Mouse (Mus musculus): Measurements from ENCODE around the gene Rbfox1. TPM values are rescaled to one million over a fixed set of nuclear protein-coding genes. Genes with fewer than 3 reads are reported as not detected.

Rbfox1 gene
- polyA plus RNA-seq, 1 experiment from 2014 or later: 2.3 TPM

DNA sequence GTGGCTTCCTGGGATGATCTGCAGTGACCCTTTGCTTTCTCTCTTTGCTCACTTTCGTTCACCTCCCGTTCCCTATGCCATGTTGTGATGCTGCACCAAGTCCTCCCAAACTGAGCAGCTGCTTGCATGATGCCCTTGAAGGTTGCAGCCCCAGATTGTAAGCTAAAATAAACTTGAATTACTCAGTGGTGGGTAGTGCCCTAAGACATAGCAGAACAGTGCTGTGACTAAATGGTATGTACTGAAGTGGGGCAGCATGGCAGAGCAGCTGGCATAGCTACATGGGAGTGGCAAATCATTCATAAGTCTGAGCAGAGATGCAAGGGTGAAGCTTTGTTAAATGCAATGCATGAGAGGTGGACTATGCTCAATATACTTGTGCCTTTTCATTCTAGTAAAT is 307.2 kb downstream of the Rbfox1 start:
- no peak overlapping the region for H3K4me2 ChIP-seq (replicated peaks; ENCODE audit: low read depth)
- H3K9ac ChIP-seq (ENCODE audit: low read depth, low read length): no peak overlapping the region
- H3K36me3 ChIP-seq (ENCODE audit: control insufficient read depth, insufficient read depth): no peaks in the 10 kb centered on the region
- no peaks in the 10 kb centered on the region for H3K27me3 ChIP-seq (replicated peaks; ENCODE audit: control insufficient read depth, insufficient read depth, low read length)
- no peak for TF ChIP-seq CTCF (IDR thresholded peaks at IDR 0.05; ENCODE audit: low read depth)
- WGBS: 74% methylated on average over 2 of the region's 2 CpGs
- H3K4me1 ChIP-seq (replicated peaks; ENCODE audit: control insufficient read depth, insufficient read depth, low read length): no peaks in the 10 kb centered on the region
- no peak for ATAC-seq
- no peaks in the 10 kb centered on the region for H3K9me3 ChIP-seq (ENCODE audit: control insufficient read depth)
- no peak overlapping the region for H3K4me3 ChIP-seq (ENCODE audit: low read depth, low read length)
- no peak overlapping the region for H3K27ac ChIP-seq (ENCODE audit: low read depth, low read length)

DNA sequence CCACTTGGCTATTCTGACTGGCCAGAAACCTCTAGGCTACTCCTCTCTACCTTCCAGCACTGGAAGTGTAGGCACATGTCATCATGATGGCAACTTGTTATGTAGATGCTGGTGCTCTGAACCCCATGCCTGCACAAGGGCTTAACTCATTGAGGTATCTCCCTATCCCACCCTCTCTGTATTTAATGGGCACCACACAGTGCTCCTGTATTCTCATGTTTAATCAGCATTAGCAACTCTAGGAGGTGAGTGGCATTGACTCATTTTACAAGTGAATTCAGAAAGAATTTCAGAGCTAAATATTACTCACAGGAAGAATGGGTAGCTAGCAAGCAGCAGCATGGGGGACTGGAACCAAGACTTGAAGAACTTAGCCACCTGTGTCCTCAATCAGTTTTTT is 321.3 kb downstream of the Rbfox1 start:
- ATAC-seq: no peak
- Histone ChIP-seq H3K4me2 (replicated peaks; ENCODE audit: low read depth) (no peak overlapping the region), H3K4me3 (ENCODE audit: low read depth, low read length) (no peak overlapping the region), H3K36me3 (ENCODE audit: control insufficient read depth, insufficient read depth) (no peaks in the 10 kb centered on the region), H3K9me3 (ENCODE audit: control insufficient read depth) (no peaks in the 10 kb centered on the region), H3K27me3 (replicated peaks; ENCODE audit: control insufficient read depth, insufficient read depth, low read length) (no peaks in the 10 kb centered on the region), H3K27ac (ENCODE audit: low read depth, low read length) (no peak overlapping the region), H3K4me1 (replicated peaks; ENCODE audit: control insufficient read depth, insufficient read depth, low read length) (no peaks in the 10 kb centered on the region), H3K9ac (ENCODE audit: low read depth, low read length) (no peak overlapping the region)
- no peak for TF ChIP-seq CTCF (IDR thresholded peaks at IDR 0.05; ENCODE audit: low read depth)

DNA sequence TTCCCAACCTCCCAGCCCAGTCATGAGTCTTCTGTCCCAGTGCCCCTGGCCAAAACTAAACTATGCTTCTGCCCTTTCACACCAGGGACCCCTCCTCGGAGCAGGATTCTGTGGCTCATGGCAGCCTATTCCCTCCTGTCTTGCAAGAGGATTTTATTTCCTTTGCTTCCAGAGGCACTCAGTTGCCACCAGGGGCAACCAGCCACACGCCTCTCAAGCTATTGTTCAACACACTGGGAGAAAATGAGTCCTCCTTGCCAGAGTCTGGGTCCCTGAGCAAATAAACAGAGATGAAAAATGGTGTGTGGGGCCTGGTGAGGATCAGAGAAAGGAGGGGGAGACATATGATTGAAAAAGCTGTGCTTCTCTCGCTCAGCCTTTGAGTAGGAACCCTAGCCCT is 327.8 kb downstream of the Rbfox1 start:
- no peak overlapping the region for H3K9ac ChIP-seq (ENCODE audit: low read depth, low read length)
- H3K36me3 ChIP-seq (ENCODE audit: control insufficient read depth, insufficient read depth): no peaks in the 10 kb centered on the region
- WGBS: 39% methylated on average over 3 of the region's 3 CpGs
- TF ChIP-seq CTCF (IDR thresholded peaks at IDR 0.05; ENCODE audit: low read depth): no peak
- ATAC-seq: no peak
- no peaks in the 10 kb centered on the region for H3K4me1 ChIP-seq (replicated peaks; ENCODE audit: control insufficient read depth, insufficient read depth, low read length)
- H3K4me3 ChIP-seq (ENCODE audit: low read depth, low read length): no peak overlapping the region
- no peak overlapping the region for H3K27ac ChIP-seq (ENCODE audit: low read depth, low read length)
- no peaks in the 10 kb centered on the region for H3K27me3 ChIP-seq (replicated peaks; ENCODE audit: control insufficient read depth, insufficient read depth, low read length)
- no peaks in the 10 kb centered on the region for H3K9me3 ChIP-seq (ENCODE audit: control insufficient read depth)
- H3K4me2 ChIP-seq (replicated peaks; ENCODE audit: low read depth): no peak overlapping the region

DNA sequence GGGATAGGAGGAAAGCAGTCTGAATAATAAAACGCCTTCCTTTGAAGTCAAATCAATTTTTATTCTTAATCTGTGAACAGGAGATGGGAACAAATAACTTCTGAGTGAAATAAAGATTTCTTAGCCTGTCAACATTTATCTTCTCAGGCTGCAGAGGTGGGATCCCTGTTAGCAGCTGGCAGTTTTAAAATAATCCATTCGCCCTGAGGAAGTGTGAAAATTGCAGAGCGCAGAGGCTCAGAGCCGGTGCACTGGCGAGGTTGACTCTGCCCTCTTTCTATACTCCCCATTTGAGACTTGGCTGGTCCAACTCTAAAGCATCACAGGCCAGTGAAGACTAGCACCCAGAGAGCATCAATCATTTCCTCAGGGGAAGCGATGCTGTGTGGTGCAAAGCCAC is 342.3 kb downstream of the Rbfox1 start:
- H3K36me3 ChIP-seq (ENCODE audit: control insufficient read depth, insufficient read depth): no peaks in the 10 kb centered on the region
- no peak for TF ChIP-seq CTCF (IDR thresholded peaks at IDR 0.05; ENCODE audit: low read depth)
- no peak overlapping the region for H3K4me2 ChIP-seq (replicated peaks; ENCODE audit: low read depth)
- no peaks in the 10 kb centered on the region for H3K4me1 ChIP-seq (replicated peaks; ENCODE audit: control insufficient read depth, insufficient read depth, low read length)
- H3K27me3 ChIP-seq (replicated peaks; ENCODE audit: control insufficient read depth, insufficient read depth, low read length): no peaks in the 10 kb centered on the region
- 66% methylated on average over 6 of the region's 6 CpGs for WGBS
- no peak for ATAC-seq
- no peak overlapping the region for H3K27ac ChIP-seq (ENCODE audit: low read depth, low read length)
- no peaks in the 10 kb centered on the region for H3K9me3 ChIP-seq (ENCODE audit: control insufficient read depth)
- no peak overlapping the region for H3K4me3 ChIP-seq (ENCODE audit: low read depth, low read length)
- no peak overlapping the region for H3K9ac ChIP-seq (ENCODE audit: low read depth, low read length)

DNA sequence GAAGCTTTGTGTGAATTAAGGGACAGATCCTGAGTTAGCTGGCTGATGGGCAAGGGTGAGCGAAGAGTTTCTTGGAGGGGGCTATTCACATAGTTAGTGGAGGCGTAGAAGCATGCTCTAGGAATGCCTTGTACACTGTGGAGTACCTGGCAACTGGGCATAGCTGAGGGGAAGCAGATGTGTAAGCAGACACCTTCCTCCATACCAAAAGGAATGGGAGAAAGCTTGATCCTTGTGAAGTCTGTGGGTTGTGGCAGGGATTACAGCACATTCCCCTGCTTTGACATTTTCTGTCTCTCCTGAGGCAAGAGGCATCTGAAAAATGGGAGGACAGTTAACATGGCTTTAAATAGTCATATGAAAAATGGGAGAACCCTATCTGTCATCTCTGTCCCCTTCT is 347.8 kb downstream of the Rbfox1 start:
- no peak for TF ChIP-seq CTCF (IDR thresholded peaks at IDR 0.05; ENCODE audit: low read depth)
- Histone ChIP-seq H3K9me3 (ENCODE audit: control insufficient read depth) (no peaks in the 10 kb centered on the region), H3K36me3 (ENCODE audit: control insufficient read depth, insufficient read depth) (no peaks in the 10 kb centered on the region), H3K27me3 (replicated peaks; ENCODE audit: control insufficient read depth, insufficient read depth, low read length) (no peaks in the 10 kb centered on the region), H3K4me2 (replicated peaks; ENCODE audit: low read depth) (no peak overlapping the region), H3K27ac (ENCODE audit: low read depth, low read length) (no peak overlapping the region), H3K9ac (ENCODE audit: low read depth, low read length) (no peak overlapping the region), H3K4me3 (ENCODE audit: low read depth, low read length) (no peak overlapping the region), H3K4me1 (replicated peaks; ENCODE audit: control insufficient read depth, insufficient read depth, low read length) (no peaks in the 10 kb centered on the region)
- 80% methylated on average over 2 of the region's 2 CpGs for WGBS
- no peak for ATAC-seq

DNA sequence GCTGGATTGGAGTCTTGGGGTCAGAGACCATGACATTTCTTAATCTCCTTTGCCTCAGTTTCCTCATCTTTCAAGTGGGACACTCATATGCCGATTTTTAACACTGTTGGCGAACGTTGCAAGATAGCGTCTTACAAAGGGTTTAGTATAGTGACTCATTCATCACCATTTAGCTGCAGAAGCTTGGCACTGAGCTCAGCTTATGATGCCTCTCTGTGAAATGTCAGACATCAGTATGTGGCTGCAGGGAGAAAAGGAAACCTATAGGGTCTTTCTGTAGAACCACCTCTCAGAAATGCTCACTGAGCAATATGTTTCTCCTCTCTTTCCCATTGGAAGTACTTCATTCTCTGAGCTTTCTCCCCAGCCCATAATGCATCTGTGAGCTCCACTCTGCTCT is 356.2 kb downstream of the Rbfox1 start:
- Histone ChIP-seq H3K4me3 (ENCODE audit: low read depth, low read length) (no peak overlapping the region), H3K36me3 (ENCODE audit: control insufficient read depth, insufficient read depth) (no peaks in the 10 kb centered on the region), H3K27ac (ENCODE audit: low read depth, low read length) (no peak overlapping the region), H3K4me2 (replicated peaks; ENCODE audit: low read depth) (no peak overlapping the region), H3K9ac (ENCODE audit: low read depth, low read length) (no peak overlapping the region), H3K9me3 (ENCODE audit: control insufficient read depth) (no peaks in the 10 kb centered on the region), H3K4me1 (replicated peaks; ENCODE audit: control insufficient read depth, insufficient read depth, low read length) (no peaks in the 10 kb centered on the region), H3K27me3 (replicated peaks; ENCODE audit: control insufficient read depth, insufficient read depth, low read length) (no peaks in the 10 kb centered on the region)
- 89% methylated on average over 4 of the region's 4 CpGs for WGBS
- no peak for ATAC-seq
- no peak for TF ChIP-seq CTCF (IDR thresholded peaks at IDR 0.05; ENCODE audit: low read depth)

DNA sequence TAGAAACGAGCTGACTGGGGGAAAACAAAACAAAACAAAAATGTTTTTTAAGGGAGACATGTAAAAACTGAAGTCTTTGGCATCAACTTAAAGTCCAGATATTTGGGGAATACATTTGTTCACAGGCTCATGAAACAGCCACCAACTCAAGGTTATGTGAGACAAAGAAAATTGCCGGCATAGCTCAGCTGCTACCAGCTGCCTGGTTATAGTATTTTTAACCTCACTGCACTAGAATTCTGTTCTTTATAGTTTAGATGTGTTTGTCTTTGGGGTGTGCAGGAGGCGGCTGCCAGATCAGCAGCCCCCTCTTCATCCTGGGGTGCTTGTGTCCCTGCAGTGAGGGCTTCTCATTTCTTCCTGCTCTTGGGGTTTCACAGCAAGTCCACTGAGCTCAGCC is 357.3 kb downstream of the Rbfox1 start:
- H3K9me3 ChIP-seq (ENCODE audit: control insufficient read depth): no peaks in the 10 kb centered on the region
- H3K9ac ChIP-seq (ENCODE audit: low read depth, low read length): no peak overlapping the region
- H3K4me1 ChIP-seq (replicated peaks; ENCODE audit: control insufficient read depth, insufficient read depth, low read length): no peaks in the 10 kb centered on the region
- H3K36me3 ChIP-seq (ENCODE audit: control insufficient read depth, insufficient read depth): no peaks in the 10 kb centered on the region
- no peak overlapping the region for H3K4me2 ChIP-seq (replicated peaks; ENCODE audit: low read depth)
- 66% methylated on average over 3 of the region's 3 CpGs for WGBS
- H3K4me3 ChIP-seq (ENCODE audit: low read depth, low read length): no peak overlapping the region
- no peaks in the 10 kb centered on the region for H3K27me3 ChIP-seq (replicated peaks; ENCODE audit: control insufficient read depth, insufficient read depth, low read length)
- H3K27ac ChIP-seq (ENCODE audit: low read depth, low read length): no peak overlapping the region
- no peak for TF ChIP-seq CTCF (IDR thresholded peaks at IDR 0.05; ENCODE audit: low read depth)
- ATAC-seq: no peak
